Mouse (Mus musculus): ENCODE measurements around the gene Ubp1. TPM values are rescaled to one million over a fixed set of nuclear protein-coding genes. Genes with fewer than 3 reads are reported as not detected.

Gene Ubp1
- total RNA-seq, 1 experiment from 2014 or later: 76.9 TPM

- DNase-seq: no peak
Measured at GRCm38 (mm10) chr9:113969399-113969798, 38.7 kb downstream of the Ubp1 start.

- DNase-seq: no peak
Measured at GRCm38 (mm10) chr9:113970041-113970440, 39.3 kb downstream of the Ubp1 start.

GRCm38 (mm10) chr9:113971615-113972014 is 40.9 kb downstream of the Ubp1 start:
- no peak for DNase-seq

- DNase-seq: no peak
Measured at GRCm38 (mm10) chr9:113973857-113974256, 43.1 kb downstream of the Ubp1 start.

GRCm38 (mm10) chr9:113974945-113975344 is 44.2 kb downstream of the Ubp1 start:
- no peak for DNase-seq

GRCm38 (mm10) chr9:113975442-113975841 is 44.7 kb downstream of the Ubp1 start:
- no peak for DNase-seq

GRCm38 (mm10) chr9:113976264-113976663 is 45.5 kb downstream of the Ubp1 start:
- no peak for DNase-seq

GRCm38 (mm10) chr9:113977225-113977840 is 46.6 kb downstream of the Ubp1 start:
- no peak for DNase-seq

- no peak for DNase-seq
Measured at GRCm38 (mm10) chr9:113978656-113979055, 47.9 kb downstream of the Ubp1 start.

GRCm38 (mm10) chr9:113979356-113979755 is 48.6 kb downstream of the Ubp1 start:
- DNase-seq: no peak

GRCm38 (mm10) chr9:113981099-113981880 is 50.6 kb downstream of the Ubp1 start:
- DNase-seq: no peak

GRCm38 (mm10) chr9:113982451-113982850 is 51.7 kb downstream of the Ubp1 start:
- DNase-seq: no peak

- no peak for DNase-seq
Measured at GRCm38 (mm10) chr9:113982883-113983670, 52.3 kb downstream of the Ubp1 start.

GRCm38 (mm10) chr9:113984946-113985620 is 54.3 kb downstream of the Ubp1 start:
- no peak for DNase-seq

GRCm38 (mm10) chr9:113990547-113991248 is 60.0 kb downstream of the Ubp1 start:
- DNase-seq: peak; percentile 84

GRCm38 (mm10) chr9:113992810-113993209 is 62.1 kb downstream of the Ubp1 start:
- no peak for DNase-seq

GRCm38 (mm10) chr9:113998311-113998710 is 67.6 kb downstream of the Ubp1 start:
- DNase-seq: no peak

GRCm38 (mm10) chr9:114006801-114007200 is 76.1 kb downstream of the Ubp1 start:
- no peak for DNase-seq

GRCm38 (mm10) chr9:114007850-114008350 is 77.2 kb downstream of the Ubp1 start:
- no peak for DNase-seq

GRCm38 (mm10) chr9:114009526-114009925 is 78.8 kb downstream of the Ubp1 start:
- no peak for DNase-seq

GRCm38 (mm10) chr9:114011203-114011602 is 80.5 kb downstream of the Ubp1 start:
- DNase-seq: no peak

GRCm38 (mm10) chr9:114014034-114014433 is 83.3 kb downstream of the Ubp1 start:
- no peak for DNase-seq
